Mouse (Mus musculus) CH12F3 (cell line): ENCODE measurements around the gene Abhd11.

Experiments
- in situ Hi-C: fragments of 300-500 bp; cut with MboI; formaldehyde crosslinking; loops from 2 replicates; pipeline ENCODE4 v1.14.3; 2020; ENCODE audit warnings: low sequenced_read_pairs

Abhd11 gene

GRCm38 (mm10) chr5:134985633-134986297, 23.2 kb upstream of the Abhd11 start, which contains the start of gene Cldn3:
Gene Cldn3 (plus strand): TSS chr5:134986214.
- in situ Hi-C loops, result no loop called here

- in situ Hi-C loops, result no loop called here
Measured at GRCm38 (mm10) chr5:134986298-134987268, 22.4 kb upstream of the Abhd11 start.

GRCm38 (mm10) chr5:134989166-134989565, 19.8 kb upstream of the Abhd11 start:
- in situ Hi-C loops, result no loop called here

- in situ Hi-C loops, result no loop called here
Measured at GRCm38 (mm10) chr5:134989741-134990140, 19.2 kb upstream of the Abhd11 start.

GRCm38 (mm10) chr5:134992566-134992965, 16.4 kb upstream of the Abhd11 start:
- in situ Hi-C loops, result no loop called here

- in situ Hi-C loops, result no loop called here
Measured at GRCm38 (mm10) chr5:134998359-134998758, 10.6 kb upstream of the Abhd11 start.

GRCm38 (mm10) chr5:134999797-135000196, 9.2 kb upstream of the Abhd11 start:
- in situ Hi-C loops, result no loop called here

- in situ Hi-C loops, result no loop called here
Measured at GRCm38 (mm10) chr5:135000751-135001150, 8.2 kb upstream of the Abhd11 start.

GRCm38 (mm10) chr5:135001309-135001708, 7.6 kb upstream of the Abhd11 start:
- in situ Hi-C loops, result no loop called here

GRCm38 (mm10) chr5:135002151-135002550, 6.8 kb upstream of the Abhd11 start:
- in situ Hi-C loops, result no loop called here

- in situ Hi-C loops, result no loop called here
Measured at GRCm38 (mm10) chr5:135007802-135008571, 965 bp upstream of the Abhd11 start.

- in situ Hi-C loops, result no loop called here
Measured at GRCm38 (mm10) chr5:135009590-135010319, 803 bp downstream of the Abhd11 start.

- in situ Hi-C loops, result no loop called here
Measured at GRCm38 (mm10) chr5:135010320-135010709, 1.4 kb downstream of the Abhd11 start.

GRCm38 (mm10) chr5:135010841-135011743, 2.1 kb downstream of the Abhd11 start:
- in situ Hi-C loops, result no loop called here

GRCm38 (mm10) chr5:135011809-135012613, 3.1 kb downstream of the Abhd11 start:
- in situ Hi-C loops, result no loop called here

- in situ Hi-C loops, result no loop called here
Measured at GRCm38 (mm10) chr5:135012671-135013441, 3.9 kb downstream of the Abhd11 start.

GRCm38 (mm10) chr5:135015497-135015896, 6.5 kb downstream of the Abhd11 start:
- in situ Hi-C loops, result no loop called here

GRCm38 (mm10) chr5:135016224-135016759, 7.3 kb downstream of the Abhd11 start:
- in situ Hi-C loops, result no loop called here
